Mouse (Mus musculus): Measurements from ENCODE around the gene Ipmk. TPM values are rescaled to one million over a fixed set of nuclear protein-coding genes. Genes with fewer than 3 reads are reported as not detected.

Gene Ipmk
- polyA plus RNA-seq, 2 experiments, result 5.1 to 7.9 TPM

- no peaks in the 10 kb centered on the region for H3K36me3 ChIP-seq (replicated peaks; ENCODE audit: control insufficient read depth, insufficient read depth, low read depth)
- ATAC-seq (ENCODE audit: insufficient read depth) (no peak), DNase-seq (ENCODE audit: low read depth in 3 of 3, low spot score in 3 of 3) (no peak)
- WGBS (ENCODE audit: insufficient replicate concordance), result 80% methylated on average over 7 of the region's 7 CpGs
- H3K4me1 ChIP-seq (replicated peaks; ENCODE audit: control insufficient read depth in 2 of 2, insufficient read depth in 2 of 2, low read length in 1 of 2), result peaks cover 0 to 7% of the 10 kb centered on the region in 2 experiments; a peak in 2 of 4 replicates
- no peak overlapping the region for H3K4me2 ChIP-seq (ENCODE audit: low read depth)
- no peak overlapping the region for H3K9ac ChIP-seq (replicated peaks)
- H3K27me3 ChIP-seq (ENCODE audit: control insufficient read depth, insufficient read depth, low read length), result no peaks in the 10 kb centered on the region
- H3K4me3 ChIP-seq (ENCODE audit: insufficient read depth in 1 of 2, low read depth in 2 of 2, low read length in 2 of 2), result no peak overlapping the region
- TF ChIP-seq EP300 (IDR thresholded peaks at IDR 0.05; ENCODE audit: low read depth) (no peak), CTCF (IDR thresholded peaks at IDR 0.05; ENCODE audit: low read depth) (no peak)
- H3K27ac ChIP-seq, result no peak overlapping the region
- no peaks in the 10 kb centered on the region for H3K9me3 ChIP-seq (ENCODE audit: control insufficient read depth, low read length)
Observed at GRCm38 (mm10) chr10:71361044-71361443, 13.5 kb downstream of the Ipmk start.

- ATAC-seq (ENCODE audit: insufficient read depth) (no peak), DNase-seq (ENCODE audit: low read depth in 3 of 3, low spot score in 3 of 3) (no peak)
- Histone ChIP-seq H3K36me3 (replicated peaks; ENCODE audit: control insufficient read depth, insufficient read depth, low read depth) (no peaks in the 10 kb centered on the region), H3K27me3 (ENCODE audit: control insufficient read depth, insufficient read depth, low read length) (no peaks in the 10 kb centered on the region), H3K9me3 (ENCODE audit: control insufficient read depth, low read length) (no peaks in the 10 kb centered on the region), H3K9ac (replicated peaks) (no peak overlapping the region), H3K4me3 (ENCODE audit: insufficient read depth in 1 of 2, low read depth in 2 of 2, low read length in 2 of 2) (no peak overlapping the region), H3K4me1 (replicated peaks; ENCODE audit: control insufficient read depth in 2 of 2, insufficient read depth in 2 of 2, low read length in 1 of 2) (peaks cover 0 to 5% of the 10 kb centered on the region in 2 experiments; a peak in 2 of 4 replicates), H3K4me2 (ENCODE audit: low read depth) (no peak overlapping the region), H3K27ac (no peak overlapping the region)
- no peak for TF ChIP-seq EP300 (IDR thresholded peaks at IDR 0.05; ENCODE audit: low read depth)
- no peak for TF ChIP-seq CTCF (IDR thresholded peaks at IDR 0.05; ENCODE audit: low read depth)
- 40% methylated on average over 18 of the region's 18 CpGs for WGBS (ENCODE audit: insufficient replicate concordance)
Observed at GRCm38 (mm10) chr10:71361836-71362562, 14.4 kb downstream of the Ipmk start.

GRCm38 (mm10) chr10:71363440-71363839, 15.9 kb downstream of the Ipmk start:
- Histone ChIP-seq H3K4me3 (ENCODE audit: insufficient read depth in 1 of 2, low read depth in 2 of 2, low read length in 2 of 2) (no peak overlapping the region), H3K9ac (replicated peaks) (no peak overlapping the region), H3K9me3 (ENCODE audit: control insufficient read depth, low read length) (no peaks in the 10 kb centered on the region), H3K27ac (no peak overlapping the region), H3K4me2 (ENCODE audit: low read depth) (no peak overlapping the region), H3K36me3 (replicated peaks; ENCODE audit: control insufficient read depth, insufficient read depth, low read depth) (no peaks in the 10 kb centered on the region), H3K4me1 (replicated peaks; ENCODE audit: control insufficient read depth in 2 of 2, insufficient read depth in 2 of 2, low read length in 1 of 2) (peaks cover under 1 to 9% of the 10 kb centered on the region in 2 experiments; a peak in 2 of 4 replicates), H3K27me3 (ENCODE audit: control insufficient read depth, insufficient read depth, low read length) (no peaks in the 10 kb centered on the region)
- no peak for DNase-seq (ENCODE audit: low read depth in 3 of 3, low spot score in 3 of 3)
- 79% methylated on average over 8 of the region's 8 CpGs for WGBS (ENCODE audit: insufficient replicate concordance)
- no peak for ATAC-seq (ENCODE audit: insufficient read depth)
- no peak for TF ChIP-seq EP300 (IDR thresholded peaks at IDR 0.05; ENCODE audit: low read depth)
- TF ChIP-seq CTCF (IDR thresholded peaks at IDR 0.05; ENCODE audit: low read depth), result no peak

GRCm38 (mm10) chr10:71363858-71364257, 16.3 kb downstream of the Ipmk start:
- no peaks in the 10 kb centered on the region for H3K36me3 ChIP-seq (replicated peaks; ENCODE audit: control insufficient read depth, insufficient read depth, low read depth)
- WGBS (ENCODE audit: insufficient replicate concordance), result 77% methylated on average over 10 of the region's 10 CpGs
- H3K4me2 ChIP-seq (ENCODE audit: low read depth), result no peak overlapping the region
- ATAC-seq (ENCODE audit: insufficient read depth) (no peak), DNase-seq (ENCODE audit: low read depth in 3 of 3, low spot score in 3 of 3) (no peak)
- no peak for TF ChIP-seq CTCF (IDR thresholded peaks at IDR 0.05; ENCODE audit: low read depth)
- TF ChIP-seq EP300 (IDR thresholded peaks at IDR 0.05; ENCODE audit: low read depth), result no peak
- no peaks in the 10 kb centered on the region for H3K9me3 ChIP-seq (ENCODE audit: control insufficient read depth, low read length)
- H3K4me1 ChIP-seq (replicated peaks; ENCODE audit: control insufficient read depth in 2 of 2, insufficient read depth in 2 of 2, low read length in 1 of 2), result peaks cover 2 to 12% of the 10 kb centered on the region in 2 experiments; a peak in 2 of 4 replicates
- H3K9ac ChIP-seq (replicated peaks), result no peak overlapping the region
- H3K27ac ChIP-seq, result no peak overlapping the region
- H3K27me3 ChIP-seq (ENCODE audit: control insufficient read depth, insufficient read depth, low read length), result no peaks in the 10 kb centered on the region
- H3K4me3 ChIP-seq (ENCODE audit: insufficient read depth in 1 of 2, low read depth in 2 of 2, low read length in 2 of 2), result no peak overlapping the region

GRCm38 (mm10) chr10:71368128-71368940, 20.8 kb downstream of the Ipmk start:
- ATAC-seq (ENCODE audit: insufficient read depth), result no peak
- H3K27ac ChIP-seq, result no peak overlapping the region
- no peak for DNase-seq (ENCODE audit: low read depth in 3 of 3, low spot score in 3 of 3)
- no peak overlapping the region for H3K9ac ChIP-seq (replicated peaks)
- H3K9me3 ChIP-seq (ENCODE audit: control insufficient read depth, low read length), result no peaks in the 10 kb centered on the region
- no peak for TF ChIP-seq EP300 (IDR thresholded peaks at IDR 0.05; ENCODE audit: low read depth)
- no peak for TF ChIP-seq CTCF (IDR thresholded peaks at IDR 0.05; ENCODE audit: low read depth)
- no peak overlapping the region for H3K4me3 ChIP-seq (ENCODE audit: insufficient read depth in 1 of 2, low read depth in 2 of 2, low read length in 2 of 2)
- H3K4me1 ChIP-seq (replicated peaks; ENCODE audit: control insufficient read depth in 2 of 2, insufficient read depth in 2 of 2, low read length in 1 of 2), result peaks cover 2 to 9% of the 10 kb centered on the region in 2 experiments; a peak in 1 of 4 replicates
- no peaks in the 10 kb centered on the region for H3K36me3 ChIP-seq (replicated peaks; ENCODE audit: control insufficient read depth, insufficient read depth, low read depth)
- H3K4me2 ChIP-seq (ENCODE audit: low read depth), result no peak overlapping the region
- 61% methylated on average over 16 of the region's 16 CpGs for WGBS (ENCODE audit: insufficient replicate concordance)
- H3K27me3 ChIP-seq (ENCODE audit: control insufficient read depth, insufficient read depth, low read length), result no peaks in the 10 kb centered on the region

All from liver, embryonic 14.5 days (tissue).